Mouse (Mus musculus): ENCODE results near the gene Cdk8. TPM values are rescaled to one million over a fixed set of nuclear protein-coding genes. Genes with fewer than 3 reads are reported as not detected.
A peak's percentile ranks its signal among the peaks of the same experiment; 100 is the strongest.

Cdk8 gene
- polyA plus RNA-seq, 1 experiment from 2014 or later: 15.9 TPM

- Histone ChIP-seq H3K9ac (ENCODE audit: low read length) (no peak overlapping the region), H3K27ac (ENCODE audit: low read depth, low read length) (no peak overlapping the region), H3K4me3 (ENCODE audit: low read depth, low read length) (no peak overlapping the region), H3K9me3 (replicated peaks; ENCODE audit: control insufficient read depth, low read length) (no peaks in the 10 kb centered on the region), H3K27me3 (replicated peaks; ENCODE audit: control insufficient read depth, insufficient read depth, low read length) (no peaks in the 10 kb centered on the region), H3K4me2 (ENCODE audit: low read length) (no peak overlapping the region), H3K4me1 (ENCODE audit: control insufficient read depth, insufficient read depth, low read length) (no peaks in the 10 kb centered on the region), H3K36me3 (ENCODE audit: control insufficient read depth, insufficient read depth, low read length) (peaks cover 25% of the 10 kb centered on the region)
- ATAC-seq: no peak
- 87% methylated on average over 2 of the region's 2 CpGs for WGBS
- no peak for DNase-seq (ENCODE audit: low spot score)
These were observed 31.5 kb upstream of the Cdk8 start for GRCm38 (mm10) chr5:146199540-146199939.

- WGBS: 99% methylated on average over 6 of the region's 6 CpGs
- ATAC-seq (no peak), DNase-seq (ENCODE audit: low spot score) (no peak)
- Histone ChIP-seq H3K36me3 (ENCODE audit: control insufficient read depth, insufficient read depth, low read length) (peaks cover 34% of the 10 kb centered on the region), H3K4me1 (ENCODE audit: control insufficient read depth, insufficient read depth, low read length) (no peaks in the 10 kb centered on the region), H3K4me3 (ENCODE audit: low read depth, low read length) (no peak overlapping the region), H3K4me2 (ENCODE audit: low read length) (no peak overlapping the region), H3K27me3 (replicated peaks; ENCODE audit: control insufficient read depth, insufficient read depth, low read length) (no peaks in the 10 kb centered on the region), H3K9ac (ENCODE audit: low read length) (no peak overlapping the region), H3K27ac (ENCODE audit: low read depth, low read length) (no peak overlapping the region), H3K9me3 (replicated peaks; ENCODE audit: control insufficient read depth, low read length) (no peaks in the 10 kb centered on the region)
These were observed 30.4 kb upstream of the Cdk8 start for GRCm38 (mm10) chr5:146200580-146200979.

DNA sequence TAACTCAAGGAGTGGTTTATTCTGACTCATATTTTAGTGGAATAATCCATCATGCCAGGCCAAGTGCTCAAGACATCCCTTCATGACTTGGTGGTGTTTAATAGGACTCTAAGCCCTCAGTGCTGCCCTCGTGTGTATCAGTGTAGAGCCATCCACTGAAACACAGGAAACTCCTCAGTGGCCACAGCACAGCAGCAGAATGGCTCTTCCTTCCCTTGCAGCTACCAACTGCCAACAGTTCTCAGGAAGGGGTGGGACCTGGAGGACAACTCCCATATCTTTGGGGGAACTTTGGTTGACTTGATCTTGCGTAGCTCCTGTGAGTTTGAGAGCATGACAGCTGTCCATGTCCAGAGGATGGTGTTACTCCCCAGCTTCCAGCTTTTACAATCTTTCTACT is 27.1 kb upstream of the Cdk8 start:
- Histone ChIP-seq H3K9ac (ENCODE audit: low read length) (no peak overlapping the region), H3K4me2 (ENCODE audit: low read length) (no peak overlapping the region), H3K4me1 (ENCODE audit: control insufficient read depth, insufficient read depth, low read length) (no peaks in the 10 kb centered on the region), H3K27me3 (replicated peaks; ENCODE audit: control insufficient read depth, insufficient read depth, low read length) (no peaks in the 10 kb centered on the region), H3K36me3 (ENCODE audit: control insufficient read depth, insufficient read depth, low read length) (peaks cover 65% of the 10 kb centered on the region), H3K9me3 (replicated peaks; ENCODE audit: control insufficient read depth, low read length) (no peaks in the 10 kb centered on the region), H3K27ac (ENCODE audit: low read depth, low read length) (no peak overlapping the region), H3K4me3 (ENCODE audit: low read depth, low read length) (no peak overlapping the region)
- 88% methylated on average over 2 of the region's 2 CpGs for WGBS
- ATAC-seq (no peak), DNase-seq (ENCODE audit: low spot score) (no peak)

- no peak overlapping the region for H3K4me3 ChIP-seq (ENCODE audit: low read depth, low read length)
- no peaks in the 10 kb centered on the region for H3K4me1 ChIP-seq (ENCODE audit: control insufficient read depth, insufficient read depth, low read length)
- peaks cover 78% of the 10 kb centered on the region for H3K36me3 ChIP-seq (ENCODE audit: control insufficient read depth, insufficient read depth, low read length)
- ATAC-seq (no peak), DNase-seq (ENCODE audit: low spot score) (no peak)
- H3K9ac ChIP-seq (ENCODE audit: low read length): no peak overlapping the region
- no peak overlapping the region for H3K4me2 ChIP-seq (ENCODE audit: low read length)
- 95% methylated on average over 5 of the region's 5 CpGs for WGBS
- H3K27ac ChIP-seq (ENCODE audit: low read depth, low read length): no peak overlapping the region
- H3K27me3 ChIP-seq (replicated peaks; ENCODE audit: control insufficient read depth, insufficient read depth, low read length): no peaks in the 10 kb centered on the region
- H3K9me3 ChIP-seq (replicated peaks; ENCODE audit: control insufficient read depth, low read length): no peaks in the 10 kb centered on the region
These were observed 25.5 kb upstream of the Cdk8 start for GRCm38 (mm10) chr5:146205537-146205936.

- no peaks in the 10 kb centered on the region for H3K9me3 ChIP-seq (replicated peaks; ENCODE audit: control insufficient read depth, low read length)
- peaks cover 8% of the 10 kb centered on the region for H3K4me1 ChIP-seq (ENCODE audit: control insufficient read depth, insufficient read depth, low read length)
- no peaks in the 10 kb centered on the region for H3K27me3 ChIP-seq (replicated peaks; ENCODE audit: control insufficient read depth, insufficient read depth, low read length)
- peak overlapping the region; percentile 69 for H3K4me2 ChIP-seq (ENCODE audit: low read length)
- peak overlapping the region; percentile 62 for H3K9ac ChIP-seq (ENCODE audit: low read length)
- H3K36me3 ChIP-seq (ENCODE audit: control insufficient read depth, insufficient read depth, low read length): peaks cover 28% of the 10 kb centered on the region
- ATAC-seq (peak; percentile 64), DNase-seq (ENCODE audit: low spot score) (no peak)
- no peak overlapping the region; the same call in 1 of the 2 replicates for H3K27ac ChIP-seq (ENCODE audit: low read depth, low read length)
- 6% methylated on average over 13 of the region's 13 CpGs for WGBS
- peak overlapping the region; percentile 72 for H3K4me3 ChIP-seq (ENCODE audit: low read depth, low read length)
These were observed 10.5 kb upstream of the Cdk8 start for GRCm38 (mm10) chr5:146220501-146220878.

DNA sequence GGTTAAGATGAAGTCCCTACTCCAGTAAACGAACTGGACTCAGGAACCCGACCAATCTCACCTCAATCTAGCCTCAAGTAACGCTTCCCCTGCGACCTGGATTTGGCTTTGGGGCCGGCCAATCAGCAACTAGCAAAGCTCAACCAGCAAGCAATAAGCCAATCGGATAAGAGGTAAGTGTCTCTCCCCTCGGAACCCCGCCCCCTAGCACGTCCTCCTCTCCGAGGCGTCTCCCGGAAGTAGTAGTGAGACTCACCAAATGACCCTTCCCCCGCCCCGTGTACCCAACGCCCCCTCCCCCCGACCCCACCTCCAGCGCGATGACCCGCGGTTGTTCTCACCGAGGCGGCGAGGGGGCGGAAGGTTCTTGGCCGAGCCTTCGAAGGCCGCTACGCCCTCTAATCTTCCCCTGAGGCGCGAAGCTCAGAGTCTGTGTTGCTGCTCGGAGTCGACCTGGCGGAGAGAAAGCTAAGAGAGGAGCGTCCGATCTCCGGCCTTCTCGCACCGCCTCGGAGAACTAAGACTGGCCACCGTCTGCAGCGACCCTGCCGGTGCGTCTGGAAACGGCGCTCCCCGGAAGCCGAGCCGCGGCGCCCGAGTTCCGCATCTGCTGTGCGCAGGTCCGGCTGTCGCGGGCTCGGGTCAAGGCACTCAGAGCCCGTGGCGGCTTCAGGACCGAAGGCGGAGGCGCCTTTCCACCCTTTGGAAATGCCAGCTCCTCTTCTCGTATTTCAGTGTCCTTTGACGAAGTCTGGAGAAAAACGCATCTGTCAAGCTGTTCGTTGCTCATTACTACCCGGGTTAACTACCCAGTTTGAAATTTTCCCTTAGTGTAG is 9.9 kb upstream of the Cdk8 start, which contains the start of gene Rnf6:
Gene Rnf6 (minus strand): TSS at position 677 of the 836 bp plus-strand sequence.
- Histone ChIP-seq H3K36me3 (ENCODE audit: control insufficient read depth, insufficient read depth, low read length) (peaks cover 22% of the 10 kb centered on the region), H3K4me3 (ENCODE audit: low read depth, low read length) (peak within 1 kb of the TSS; percentile 72), H3K4me1 (ENCODE audit: control insufficient read depth, insufficient read depth, low read length) (peaks cover 8% of the 10 kb centered on the region), H3K9ac (ENCODE audit: low read length) (peak within 1 kb of the TSS; percentile 92), H3K9me3 (replicated peaks; ENCODE audit: control insufficient read depth, low read length) (no peaks in the 10 kb centered on the region), H3K4me2 (ENCODE audit: low read length) (peak within 1 kb of the TSS; percentile 69), H3K27ac (ENCODE audit: low read depth, low read length) (peak within 1 kb of the TSS; percentile 93), H3K27me3 (replicated peaks; ENCODE audit: control insufficient read depth, insufficient read depth, low read length) (no peaks in the 10 kb centered on the region)
- DNase-seq (ENCODE audit: low spot score) (peak; percentile 98), ATAC-seq (peak; percentile 100)
- WGBS: under 1% methylated on average over 64 of the region's 67 CpGs

GRCm38 (mm10) chr5:146221722-146222121 is 9.3 kb upstream of the Cdk8 start:
- Histone ChIP-seq H3K27me3 (replicated peaks; ENCODE audit: control insufficient read depth, insufficient read depth, low read length) (no peaks in the 10 kb centered on the region), H3K9me3 (replicated peaks; ENCODE audit: control insufficient read depth, low read length) (no peaks in the 10 kb centered on the region), H3K9ac (ENCODE audit: low read length) (peak overlapping the region; percentile 92), H3K4me3 (ENCODE audit: low read depth, low read length) (peak overlapping the region; percentile 72), H3K4me1 (ENCODE audit: control insufficient read depth, insufficient read depth, low read length) (peaks cover 8% of the 10 kb centered on the region), H3K36me3 (ENCODE audit: control insufficient read depth, insufficient read depth, low read length) (peaks cover 17% of the 10 kb centered on the region), H3K4me2 (ENCODE audit: low read length) (peak overlapping the region; percentile 69), H3K27ac (ENCODE audit: low read depth, low read length) (peak overlapping the region; percentile 93)
- WGBS: 34% methylated on average over 6 of the region's 6 CpGs
- DNase-seq (ENCODE audit: low spot score) (no peak), ATAC-seq (no peak)

GRCm38 (mm10) chr5:146223786-146224185 is 7.2 kb upstream of the Cdk8 start:
- Histone ChIP-seq H3K9ac (ENCODE audit: low read length) (no peak overlapping the region), H3K36me3 (ENCODE audit: control insufficient read depth, insufficient read depth, low read length) (0 out of 2 replicates have a peak, but pooled peaks cover 2% of the 10 kb centered on the region), H3K9me3 (replicated peaks; ENCODE audit: control insufficient read depth, low read length) (no peaks in the 10 kb centered on the region), H3K27ac (ENCODE audit: low read depth, low read length) (no peak overlapping the region), H3K4me3 (ENCODE audit: low read depth, low read length) (no peak overlapping the region), H3K4me2 (ENCODE audit: low read length) (no peak overlapping the region), H3K27me3 (replicated peaks; ENCODE audit: control insufficient read depth, insufficient read depth, low read length) (no peaks in the 10 kb centered on the region), H3K4me1 (ENCODE audit: control insufficient read depth, insufficient read depth, low read length) (peaks cover 8% of the 10 kb centered on the region)
- DNase-seq (ENCODE audit: low spot score): peak; percentile 3
- no peak for ATAC-seq
- 88% methylated on average over 5 of the region's 5 CpGs for WGBS

DNA sequence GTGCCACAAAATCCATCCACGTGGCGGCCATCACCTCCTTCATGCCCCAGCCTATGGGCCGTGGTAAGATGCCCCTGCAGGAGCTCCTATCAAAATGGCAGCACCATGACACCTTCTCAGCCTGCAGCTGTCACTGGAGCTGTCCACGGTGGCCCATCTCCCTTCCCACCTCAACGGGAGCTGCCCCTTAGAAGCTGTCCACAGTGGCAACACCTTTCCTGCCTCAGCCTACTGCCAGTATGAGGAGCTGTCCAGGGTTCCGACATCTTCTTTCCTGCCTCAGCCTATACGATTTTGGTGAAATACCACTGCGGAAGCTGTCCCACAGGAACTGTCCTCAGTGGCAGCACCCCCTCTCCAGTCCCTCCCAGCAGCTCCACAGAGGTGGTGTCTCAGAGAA is 3.5 kb upstream of the Cdk8 start:
- ATAC-seq (no peak), DNase-seq (ENCODE audit: low spot score) (no peak)
- WGBS: 81% methylated on average over 8 of the region's 8 CpGs
- Histone ChIP-seq H3K9me3 (replicated peaks; ENCODE audit: control insufficient read depth, low read length) (no peaks in the 10 kb centered on the region), H3K4me3 (ENCODE audit: low read depth, low read length) (no peak overlapping the region), H3K27me3 (replicated peaks; ENCODE audit: control insufficient read depth, insufficient read depth, low read length) (no peaks in the 10 kb centered on the region), H3K27ac (ENCODE audit: low read depth, low read length) (no peak overlapping the region), H3K4me1 (ENCODE audit: control insufficient read depth, insufficient read depth, low read length) (no peaks in the 10 kb centered on the region), H3K36me3 (ENCODE audit: control insufficient read depth, insufficient read depth, low read length) (no peaks in the 10 kb centered on the region), H3K4me2 (ENCODE audit: low read length) (no peak overlapping the region), H3K9ac (ENCODE audit: low read length) (no peak overlapping the region)
